Comparison of ENCODE assay signal across 8 mouse cellular contexts in genomic region chr14:45507923-45508322, GRCm38 (mm10). TPM values are rescaled to one million over a fixed set of nuclear protein-coding genes. Genes with fewer than 3 reads are reported as not detected.
DNase-seq lines count a peak whose midpoint lies in the region; ATAC-seq lines count a peak whose summit lies in the region.

No protein-coding gene starts in this region.

- no peaks in the 10 kb centered on the region for H3K27me3 ChIP-seq in heart, embryonic 14.5 days (ENCODE audit: control insufficient read depth, insufficient read depth, low read length)
- no peaks in the 10 kb centered on the region for H3K27me3 ChIP-seq in neural tube, embryonic 14.5 days (ENCODE audit: control insufficient read depth, insufficient read depth, low read length)

- H3K9ac ChIP-seq in heart, embryonic 14.5 days (ENCODE audit: low read length): peak overlapping the region; percentile 16; the same call in 1 of the 2 replicates
- H3K9ac ChIP-seq in neural tube, embryonic 14.5 days (replicated peaks; ENCODE audit: low read depth, low read length): no peak overlapping the region

- DNase-seq in 3134 (ENCODE audit: extremely low read depth, insufficient read length, low spot score): peak; percentile 28
- peak; percentile 30 for DNase-seq in brain, adult 2 months (ENCODE audit: low read depth, low spot score)
- DNase-seq in kidney, postnatal 10 days: peak; percentile 59
- DNase-seq in layer of hippocampus, postnatal 36 days: no peak
- no peak for DNase-seq in spleen, adult 18-20 months
- DNase-seq in left cerebral cortex, postnatal 14 days (ENCODE audit: low spot score in 2 of 2): no peak

- no peak for ATAC-seq in heart, embryonic 14.5 days (ENCODE audit: insufficient number of reproducible peaks, insufficient read depth, low FRiP score, low read depth)
- 0 out of 2 replicates have a peak, but pooled peaks have one; percentile 15 for ATAC-seq in neural tube, embryonic 14.5 days (ENCODE audit: low read depth)

- peaks cover 46% of the 10 kb centered on the region for H3K36me3 ChIP-seq in heart, embryonic 14.5 days (ENCODE audit: control insufficient read depth, insufficient read depth, low read length)
- no peaks in the 10 kb centered on the region for H3K36me3 ChIP-seq in neural tube, embryonic 14.5 days (ENCODE audit: control insufficient read depth, insufficient read depth, low read length)

- intact Hi-C loops in left cerebral cortex, postnatal 14 days (cut with DNase I): no loop called here

- no peaks in the 10 kb centered on the region for H3K9me3 ChIP-seq in heart, embryonic 14.5 days (ENCODE audit: control insufficient read depth, low read length)
- H3K9me3 ChIP-seq in neural tube, embryonic 14.5 days (ENCODE audit: control insufficient read depth, low read length): no peaks in the 10 kb centered on the region

- H3K27ac ChIP-seq in heart, embryonic 14.5 days (replicated peaks in 1 of 2; ENCODE audit: control insufficient read depth in 1 of 2, insufficient read depth in 1 of 2, low read depth in 2 of 2, low read length in 2 of 2): peak overlapping the region in 1 of 2 experiments; percentile 35; a peak in 2 of 4 replicates
- H3K27ac ChIP-seq in neural tube, embryonic 14.5 days (ENCODE audit: low read depth, low read length): 0 out of 2 replicates have a peak overlapping the region, but pooled peaks have one; percentile 53

- no peak overlapping the region for H3K4me3 ChIP-seq in heart, embryonic 14.5 days (ENCODE audit: control insufficient read depth in 1 of 2, insufficient read depth in 1 of 2, low read depth in 1 of 2, low read length in 2 of 2)
- no peak overlapping the region for H3K4me3 ChIP-seq in neural tube, embryonic 14.5 days (ENCODE audit: low read depth, low read length)

- 25% methylated on average over 4 of the region's 4 CpGs for WGBS in heart, embryonic 14.5 days
- WGBS in neural tube, embryonic 14.5 days: 28% methylated on average over 4 of the region's 4 CpGs

- peaks cover 30 to 69% of the 10 kb centered on the region in 2 experiments for H3K4me1 ChIP-seq in heart, embryonic 14.5 days (ENCODE audit: control insufficient read depth in 2 of 2, insufficient read depth in 2 of 2, low read length in 2 of 2)
- peaks cover 27% of the 10 kb centered on the region for H3K4me1 ChIP-seq in neural tube, embryonic 14.5 days (ENCODE audit: control insufficient read depth, insufficient read depth, low read length)

- no peak overlapping the region for H3K4me2 ChIP-seq in heart, embryonic 14.5 days (ENCODE audit: low read length)
- H3K4me2 ChIP-seq in neural tube, embryonic 14.5 days (ENCODE audit: low read depth, low read length): no peak overlapping the region

RNA-seq across cellular contexts. Expression of gene Fermt2, which starts 22.0 kb away (rescaled TPM):
- polyA plus RNA-seq in heart, embryonic 14.5 days (2014; fragmentation: Nextera tagmentation; extraction: Ambion mirVana): 228 and 235 TPM in 2 replicates
- 61.1 and 67.9 TPM in 2 replicates for polyA plus RNA-seq in neural tube, embryonic 14.5 days (2014; fragmentation: Nextera tagmentation; extraction: Ambion mirVana)
- 100 to 1,000 TPM; 104 to 109 TPM for total RNA-seq in layer of hippocampus, postnatal 36 days (2021)
- 100 to 1,000 TPM; 100 to 114 TPM for total RNA-seq in left cerebral cortex, postnatal 14 days (2021)

Comparison
In these comparisons a context has a peak if more than half of its experiments do, and no peak if none do; other contexts are left out.
1. DNase-seq: peak in 3134 (single experiment), brain, adult 2 months (single experiment) and kidney, postnatal 10 days (single experiment); none in layer of hippocampus, postnatal 36 days (0 of 2), spleen, adult 18-20 months (0 of 2) and left cerebral cortex, postnatal 14 days (0 of 2).